Mouse (Mus musculus): ENCODE results near the gene Ldha. TPM values are rescaled to one million over a fixed set of nuclear protein-coding genes. Genes with fewer than 3 reads are reported as not detected.

Gene Ldha
- polyA plus RNA-seq (2015; fragmentation: Nextera tagmentation; extraction: Ambion mirVana) = 656 and 673 TPM in 2 replicates

GRCm38 (mm10) chr7:46840787-46841525 is at the start of gene Ldha:
TSS of gene Ldha (plus strand) at chr7:46841475.

GRCm38 (mm10) chr7:46795287-46796205 is 45.7 kb upstream of the Ldha start, which contains the start of the genes Hps5 and Gtf2h1:
TSS of gene Hps5 (minus strand) at chr7:46796064.
TSS of gene Gtf2h1 (plus strand) at chr7:46796103.

GRCm38 (mm10) chr7:46860996-46861395 is 19.7 kb downstream of the Ldha start, which contains the start of gene Ldhc:
TSS of gene Ldhc (plus strand) at chr7:46861203.

Other genes starting within 250 kb of the Ldha start
- 40.3 and 44.9 TPM in 2 replicates for gene Sergef, start 201.7 kb upstream of the Ldha start, polyA plus RNA-seq (2015; fragmentation: Nextera tagmentation; extraction: Ambion mirVana)
- gene Tph1, start 168.9 kb upstream of the Ldha start, polyA plus RNA-seq (2015; fragmentation: Nextera tagmentation; extraction: Ambion mirVana) = 0.08 and 0.15 TPM in 2 replicates
- gene Saal1, start 130.8 kb upstream of the Ldha start, polyA plus RNA-seq (2015; fragmentation: Nextera tagmentation; extraction: Ambion mirVana) = 10.5 and 10.6 TPM in 2 replicates
- 2.9 and 3.4 TPM in 2 replicates for gene Saa3, start 125.8 kb upstream of the Ldha start, polyA plus RNA-seq (2015; fragmentation: Nextera tagmentation; extraction: Ambion mirVana)
- not detected in 2 replicates for gene Saa4, start 108.9 kb upstream of the Ldha start, polyA plus RNA-seq (2015; fragmentation: Nextera tagmentation; extraction: Ambion mirVana)
- 0.28 TPM in 1 of 2 replicates, not detected in the other for gene Saa1, start 98.5 kb upstream of the Ldha start, polyA plus RNA-seq (2015; fragmentation: Nextera tagmentation; extraction: Ambion mirVana)
- gene Saa2, start 89.7 kb upstream of the Ldha start, polyA plus RNA-seq (2015; fragmentation: Nextera tagmentation; extraction: Ambion mirVana) = not detected in 2 replicates
- gene Hps5, start 45.4 kb upstream of the Ldha start, polyA plus RNA-seq (2015; fragmentation: Nextera tagmentation; extraction: Ambion mirVana) = 8.0 and 10.0 TPM in 2 replicates
- 32.9 and 34.2 TPM in 2 replicates for gene Gtf2h1, start 45.4 kb upstream of the Ldha start, polyA plus RNA-seq (2015; fragmentation: Nextera tagmentation; extraction: Ambion mirVana)
- gene Ldhc, start 19.7 kb downstream of the Ldha start, polyA plus RNA-seq (2015; fragmentation: Nextera tagmentation; extraction: Ambion mirVana) = not detected in 2 replicates
- gene Tsg101, start 78.5 kb downstream of the Ldha start, polyA plus RNA-seq (2015; fragmentation: Nextera tagmentation; extraction: Ambion mirVana) = 242 and 250 TPM in 2 replicates
- 3.9 and 4.4 TPM in 2 replicates for gene Uevld, start 117.1 kb downstream of the Ldha start, polyA plus RNA-seq (2015; fragmentation: Nextera tagmentation; extraction: Ambion mirVana)
- gene Gm9999, start 142.1 kb downstream of the Ldha start, polyA plus RNA-seq (2015; fragmentation: Nextera tagmentation; extraction: Ambion mirVana) = not detected in 2 replicates
- 5.4 and 6.3 TPM in 2 replicates for gene Spty2d1, start 166.9 kb downstream of the Ldha start, polyA plus RNA-seq (2015; fragmentation: Nextera tagmentation; extraction: Ambion mirVana)
- gene Tmem86a, start 209.1 kb downstream of the Ldha start, polyA plus RNA-seq (2015; fragmentation: Nextera tagmentation; extraction: Ambion mirVana) = 28.1 and 29.1 TPM in 2 replicates

All from neural tube, postnatal 0 days (tissue).